Mouse (Mus musculus) kidney, adult 9 months (tissue): ENCODE measurements at regions not wholly inside any gene's neighbourhood (a gene's known extent, or its start where the extent isn't known, plus 50 kb on each side); places are given as distances from the start of the nearest gene placed in this dataset.
"Not testable (repeated sequence)": the region's sequence is repeated elsewhere in the genome, so short reads cannot be mapped to it uniquely, and the experiment has no call there.

Experiments used
- DNase-seq: peaks from one replicate; pipeline ENCODE4 v3.0.0; 2022

DNA sequence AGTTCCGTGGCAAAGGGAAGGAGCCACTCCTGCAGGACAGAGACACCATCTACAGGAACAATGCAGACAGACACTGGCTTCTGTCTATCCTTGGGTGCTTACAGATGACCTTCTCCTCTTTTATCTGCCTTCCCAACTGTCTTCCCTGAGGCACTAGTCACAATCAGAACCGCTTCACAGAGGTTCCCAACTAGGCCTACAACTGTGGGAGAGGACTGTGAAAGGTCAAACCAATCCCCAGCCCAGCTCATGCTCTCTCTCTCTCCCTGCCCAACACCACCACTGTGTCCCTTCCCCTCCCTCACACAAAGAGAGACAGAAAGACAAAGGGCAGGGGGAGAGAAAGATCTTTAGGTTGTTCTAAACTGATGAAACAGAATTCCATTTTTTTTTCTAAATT is 61.3 kb downstream of the Tmem17 start:
- DNase-seq, result no peak

GRCm38 (mm10) chr11:22573802-22574201 is 61.9 kb downstream of the Tmem17 start:
- DNase-seq, result peak; percentile 24

- DNase-seq, result no peak
These were observed 62.6 kb downstream of the Tmem17 start for GRCm38 (mm10) chr11:22574506-22574905.

GRCm38 (mm10) chr11:22584100-22584487 is 72.2 kb downstream of the Tmem17 start:
- DNase-seq, result no peak

GRCm38 (mm10) chr11:22584488-22585158 is 72.7 kb downstream of the Tmem17 start:
- peak; percentile 61 for DNase-seq

DNA sequence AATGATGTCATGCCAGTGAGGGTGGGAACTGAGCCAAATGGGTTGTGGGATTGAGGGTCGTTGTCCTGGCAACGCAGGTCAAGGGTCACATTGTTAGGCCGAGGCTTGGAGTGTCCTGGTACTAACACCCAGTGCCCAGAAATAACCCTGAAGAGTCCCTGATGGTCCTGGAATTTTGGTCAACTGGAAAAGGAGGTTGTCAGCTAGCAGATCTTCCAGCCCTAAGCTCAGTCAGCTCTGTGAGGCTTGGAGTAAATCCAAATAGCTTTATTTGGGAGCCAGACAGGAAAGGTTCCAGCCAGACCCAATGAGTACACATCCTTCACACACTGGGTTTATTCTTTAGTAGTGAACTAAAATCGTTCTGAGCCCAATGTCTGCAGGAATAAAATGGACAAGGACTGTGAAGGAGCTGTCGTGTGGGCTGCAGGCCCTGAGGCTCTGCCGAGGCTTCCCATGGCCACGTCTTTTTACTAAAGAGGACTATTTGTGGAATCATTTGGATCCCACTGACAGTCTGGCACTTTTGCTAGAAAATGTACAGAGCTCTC is 75.9 kb downstream of the Tmem17 start:
- DNase-seq, result peak; percentile 58

- no peak for DNase-seq
These were observed 76.7 kb downstream of the Tmem17 start for GRCm38 (mm10) chr11:22588546-22588945.

DNA sequence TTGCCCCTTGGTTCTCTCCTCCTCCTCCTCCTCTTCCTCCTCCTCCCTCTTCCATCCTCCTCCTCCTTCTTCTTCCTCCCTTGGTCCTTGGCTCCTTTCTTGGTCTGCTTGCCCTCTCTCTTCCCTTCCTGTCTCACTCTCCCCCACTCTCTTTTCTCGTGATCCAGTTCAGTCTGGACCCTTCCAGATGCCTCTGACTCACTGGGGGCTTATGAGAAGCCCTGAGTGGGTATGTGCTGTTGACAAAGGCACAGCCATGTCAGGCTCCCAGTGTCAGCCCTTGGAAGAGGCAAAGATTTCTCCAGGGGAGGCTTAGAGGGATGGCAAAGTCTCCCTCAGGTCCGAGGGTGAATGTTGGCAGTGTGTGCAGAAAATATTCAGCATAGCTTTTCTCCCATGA is 78.0 kb downstream of the Tmem17 start:
- no peak for DNase-seq

- DNase-seq, result not testable (repeated sequence)
These were observed 79.2 kb downstream of the Tmem17 start for GRCm38 (mm10) chr11:22591050-22591449.

DNA sequence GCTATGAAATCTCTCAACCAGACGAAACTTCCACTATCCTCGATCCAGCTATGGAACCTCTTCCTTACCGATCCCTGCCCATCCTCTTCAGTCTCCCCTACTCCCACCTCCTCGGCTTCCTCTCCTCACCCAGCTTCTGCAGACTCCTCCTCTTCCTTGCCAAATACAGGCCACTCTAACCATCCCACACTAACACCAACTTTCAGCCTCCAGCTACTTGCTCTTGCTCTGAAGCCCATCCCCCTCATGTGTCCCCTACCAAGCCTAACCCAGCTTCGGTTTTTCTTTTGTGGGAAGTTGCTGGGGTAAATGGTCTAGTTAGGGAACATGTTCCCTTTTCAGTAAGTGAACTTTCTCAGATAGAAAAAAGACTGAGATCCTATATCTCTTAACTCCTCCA is 80.8 kb downstream of the Tmem17 start:
- no peak for DNase-seq

- DNase-seq, result no peak
These were observed 84.4 kb downstream of the Tmem17 start for GRCm38 (mm10) chr11:22596076-22596804.

DNA sequence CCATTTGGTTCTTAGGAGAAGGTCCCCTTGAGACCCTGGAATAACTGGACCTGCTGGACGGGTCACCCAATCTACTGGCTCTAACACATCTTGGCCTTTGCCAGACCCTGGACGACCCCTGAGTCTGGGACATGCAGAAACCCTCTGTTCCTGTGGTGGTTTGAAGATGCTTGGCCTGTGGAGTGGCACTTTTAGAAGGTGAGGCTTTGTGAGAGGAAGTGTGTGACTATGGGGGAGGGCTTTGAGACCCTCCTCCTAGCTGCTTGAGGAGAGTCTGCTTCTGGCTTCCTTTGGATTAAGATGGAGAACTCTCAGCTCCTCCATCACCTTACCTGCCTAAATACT is 84.9 kb downstream of the Tmem17 start:
- DNase-seq, result no peak

GRCm38 (mm10) chr11:22600370-22600769 is 88.5 kb downstream of the Tmem17 start:
- no peak for DNase-seq

GRCm38 (mm10) chr11:22601977-22602376 is 90.1 kb downstream of the Tmem17 start:
- no peak for DNase-seq

GRCm38 (mm10) chr11:22602610-22603009 is 90.7 kb downstream of the Tmem17 start:
- no peak for DNase-seq

DNA sequence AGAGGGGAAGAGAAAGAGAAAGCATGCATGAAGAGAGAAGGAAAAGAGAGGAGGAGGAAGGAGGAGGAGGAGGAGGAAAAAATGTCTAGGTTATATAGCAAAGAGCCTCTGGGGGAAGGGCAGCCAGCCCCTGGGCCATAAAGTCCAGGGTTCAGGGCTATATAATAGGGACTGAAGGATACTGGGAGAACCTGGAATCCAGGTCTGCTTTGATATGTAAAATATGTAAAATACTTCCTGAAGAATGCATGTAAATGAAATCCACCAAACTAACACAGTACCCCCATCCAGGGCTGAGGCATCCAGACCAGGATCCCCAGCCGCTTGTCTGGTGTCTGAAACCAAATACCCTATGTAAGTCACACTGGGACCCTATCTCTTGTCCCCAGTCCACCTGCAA is 91.5 kb downstream of the Tmem17 start:
- no peak for DNase-seq

DNA sequence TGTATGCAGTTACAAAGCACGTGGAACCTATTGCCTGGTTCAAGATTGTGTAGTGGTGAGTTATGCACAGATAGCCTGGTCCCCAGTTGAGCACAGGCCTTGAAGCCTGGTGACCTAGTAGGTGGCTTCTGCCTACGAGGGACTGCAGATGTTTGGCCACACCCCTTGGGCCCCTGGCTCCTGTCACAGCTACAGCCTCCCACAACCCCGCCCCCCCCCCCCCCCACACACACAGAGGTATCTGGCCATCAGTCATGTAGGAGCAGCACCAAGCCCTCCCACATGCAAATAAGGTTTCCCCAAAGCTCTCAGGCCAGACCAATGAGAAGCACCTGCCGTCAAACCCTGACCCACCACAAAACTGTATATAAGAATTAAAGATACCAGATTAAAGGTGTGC is 94.5 kb downstream of the Tmem17 start:
- no peak for DNase-seq

DNA sequence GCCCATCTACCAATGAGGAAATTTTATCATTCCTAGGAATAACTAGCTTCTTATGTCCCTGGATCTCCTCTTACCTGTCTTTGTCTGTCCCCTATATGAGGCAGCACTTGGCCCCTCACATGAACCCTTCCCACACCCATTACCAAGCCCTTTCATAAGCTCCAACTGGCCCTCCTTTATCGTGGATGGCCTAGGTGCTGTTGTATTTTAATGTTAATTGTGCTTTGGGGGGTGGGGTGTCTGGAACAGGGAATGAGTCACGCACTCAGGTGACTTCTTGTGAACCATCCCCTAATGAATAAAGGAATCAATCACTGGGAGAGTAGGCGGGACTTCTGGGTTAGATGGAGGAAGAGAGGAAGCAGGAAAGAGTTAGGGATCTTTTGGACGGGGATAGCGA is 95.8 kb downstream of the Tmem17 start:
- no peak for DNase-seq

- no peak for DNase-seq
These were observed 97.1 kb downstream of the Tmem17 start for GRCm38 (mm10) chr11:22608945-22609344.

GRCm38 (mm10) chr11:22610433-22611101 is 98.7 kb downstream of the Tmem17 start:
- no peak for DNase-seq

GRCm38 (mm10) chr11:22611102-22611869 is 99.4 kb downstream of the Tmem17 start:
- no peak for DNase-seq

DNA sequence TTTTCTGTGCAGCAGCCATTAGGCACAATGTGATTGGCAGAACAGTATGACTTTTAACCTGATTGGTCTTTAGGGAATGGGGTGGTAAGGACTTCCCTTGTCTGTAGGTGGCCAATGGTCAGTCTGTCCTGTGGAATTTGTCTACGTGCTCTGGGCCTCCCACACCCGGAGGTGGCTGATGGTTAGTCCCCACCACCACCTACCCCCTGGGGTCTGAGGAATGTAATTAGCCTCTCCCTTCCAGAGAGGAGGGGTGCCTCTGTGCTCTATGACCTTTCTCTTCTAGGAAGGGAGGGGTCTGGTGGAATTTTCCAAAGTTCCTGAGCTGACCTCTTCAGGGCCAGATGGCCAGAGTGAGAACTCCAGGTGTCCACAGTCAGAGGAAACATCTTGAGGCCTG is 101.6 kb downstream of the Tmem17 start:
- DNase-seq, result no peak

- peak; percentile 86 for DNase-seq
These were observed 105.5 kb downstream of the Tmem17 start for GRCm38 (mm10) chr11:22617204-22617874.
